Comparison of ENCODE assay signal across 16 mouse cellular contexts in the genomic region with DNA sequence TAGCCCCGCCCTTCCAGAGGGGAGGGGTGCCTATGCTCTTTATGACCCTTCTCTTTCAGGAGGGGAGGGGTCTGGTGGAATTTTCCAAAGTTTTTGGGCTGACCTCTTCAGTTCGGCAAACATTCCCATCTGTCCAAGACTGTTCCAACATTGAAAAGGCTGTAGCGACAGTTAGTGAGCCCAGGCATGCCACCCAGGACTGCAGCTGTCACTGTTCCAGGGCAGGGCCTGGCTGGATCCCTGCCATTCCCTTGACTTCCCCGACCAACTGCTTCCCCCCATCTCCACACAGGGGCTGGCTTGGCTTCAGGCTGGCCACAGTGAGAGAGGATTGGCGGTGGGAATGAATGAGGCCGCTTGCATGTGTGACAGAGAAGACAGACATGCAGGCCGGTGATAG. TPM values are rescaled to one million over a fixed set of nuclear protein-coding genes. Genes with fewer than 3 reads are reported as not detected.
DNase-seq lines count a peak whose midpoint lies in the region; ATAC-seq and TF ChIP-seq lines count a peak whose summit lies in the region.
"Had no signal": no experiment of that assay in that cellular context is flagged by ENCODE, and none has a peak within 500 bp of the region (broad histone marks: within the 10 kb centered on the region; RNA-seq: fewer than 3 reads in every experiment).

No protein-coding gene starts in this region.

- no peaks in the 10 kb centered on the region for H3K9me3 ChIP-seq in hindbrain, embryonic 10.5 days
- H3K9me3 ChIP-seq in hindbrain, embryonic 13.5 days = no peaks in the 10 kb centered on the region
- H3K9me3 ChIP-seq in midbrain, embryonic 14.5 days (ENCODE audit: control insufficient read depth, low read length) = no peaks in the 10 kb centered on the region
- no peaks in the 10 kb centered on the region for H3K9me3 ChIP-seq in midbrain, embryonic 11.5 days (ENCODE audit: control insufficient read depth, low read length)
- no peaks in the 10 kb centered on the region for H3K9me3 ChIP-seq in hindbrain, postnatal 0 days (ENCODE audit: low read length)
- no peaks in the 10 kb centered on the region for H3K9me3 ChIP-seq in liver, embryonic 11.5 days (ENCODE audit: control insufficient read depth, low read length)
- H3K9me3 ChIP-seq: neural tube, embryonic 13.5 days; stomach, embryonic 15.5 days had no signal

- no peak for DNase-seq in hindbrain, embryonic 10.5 days (ENCODE audit: low spot score)
- peak; percentile 21 for DNase-seq in midbrain, embryonic 14.5 days
- DNase-seq in midbrain, embryonic 11.5 days (ENCODE audit: low spot score, missing footprints) = no peak
- peak; percentile 53 for DNase-seq in brain, embryonic 14.5 days (ENCODE audit: low read depth)
- peak; percentile 70 for DNase-seq in hindbrain, postnatal 0 days (ENCODE audit: low spot score)
- no peak for DNase-seq in liver, embryonic 11.5 days (ENCODE audit: low spot score)
- no peak for DNase-seq in frontal cortex, postnatal 25 days (ENCODE audit: low spot score in 2 of 2)
- DNase-seq: adrenal gland, postnatal 14 days; heart, adult 11 months; thymus, postnatal 14 days had no signal

- ATAC-seq in hindbrain, embryonic 13.5 days (ENCODE audit: low FRiP score) = no peak
- ATAC-seq in midbrain, embryonic 14.5 days (ENCODE audit: low FRiP score, low TSS enrichment) = no peak
- ATAC-seq in midbrain, embryonic 11.5 days (ENCODE audit: low FRiP score) = no peak
- peak; percentile 67; the same call in 1 of the 2 replicates for ATAC-seq in hindbrain, postnatal 0 days
- no peak for ATAC-seq in liver, embryonic 11.5 days (replicated peaks; ENCODE audit: low FRiP score)
- ATAC-seq: inflammation-experienced regulatory T-cells, adult 6 months had no signal

- no peaks in the 10 kb centered on the region for H3K36me3 ChIP-seq in hindbrain, embryonic 10.5 days
- no peaks in the 10 kb centered on the region for H3K36me3 ChIP-seq in hindbrain, embryonic 13.5 days
- H3K36me3 ChIP-seq in midbrain, embryonic 14.5 days (ENCODE audit: control insufficient read depth, insufficient read depth, low read length) = no peaks in the 10 kb centered on the region
- no peaks in the 10 kb centered on the region for H3K36me3 ChIP-seq in midbrain, embryonic 11.5 days (ENCODE audit: control insufficient read depth, insufficient read depth, low read length)
- H3K36me3 ChIP-seq in hindbrain, postnatal 0 days (ENCODE audit: insufficient read depth, low read length) = no peaks in the 10 kb centered on the region
- H3K36me3 ChIP-seq in liver, embryonic 11.5 days (ENCODE audit: control insufficient read depth, insufficient read depth, low read length) = no peaks in the 10 kb centered on the region
- H3K36me3 ChIP-seq: neural tube, embryonic 13.5 days; stomach, embryonic 15.5 days had no signal

- WGBS in hindbrain, embryonic 10.5 days = 88% methylated on average over 7 of the region's 7 CpGs
- WGBS in hindbrain, embryonic 13.5 days = 67% methylated on average over 7 of the region's 7 CpGs
- 63% methylated on average over 7 of the region's 7 CpGs for WGBS in midbrain, embryonic 14.5 days
- 82% methylated on average over 7 of the region's 7 CpGs for WGBS in midbrain, embryonic 11.5 days
- WGBS in hindbrain, postnatal 0 days = 33% methylated on average over 7 of the region's 7 CpGs
- 75% methylated on average over 7 of the region's 7 CpGs for WGBS in liver, embryonic 11.5 days

- no peak for TF ChIP-seq POLR2A in brain, embryonic 14.5 days (IDR thresholded peaks at IDR 0.05; ENCODE audit: borderline replicate concordance, extremely low read depth, insufficient read depth, insufficient read length, poor library complexity, severe bottlenecking)

- peaks cover 14% of the 10 kb centered on the region for H3K4me1 ChIP-seq in hindbrain, embryonic 10.5 days (replicated peaks)
- H3K4me1 ChIP-seq in hindbrain, embryonic 13.5 days (replicated peaks) = 0 out of 2 replicates have a peak, but pooled peaks cover 6% of the 10 kb centered on the region
- no peaks in the 10 kb centered on the region for H3K4me1 ChIP-seq in midbrain, embryonic 14.5 days (ENCODE audit: control insufficient read depth, insufficient read depth, low read length)
- H3K4me1 ChIP-seq in midbrain, embryonic 11.5 days (ENCODE audit: control insufficient read depth, insufficient read depth, low read length) = peaks cover 6% of the 10 kb centered on the region
- H3K4me1 ChIP-seq in hindbrain, postnatal 0 days (ENCODE audit: insufficient read depth, low read length) = no peaks in the 10 kb centered on the region
- H3K4me1 ChIP-seq in liver, embryonic 11.5 days (replicated peaks; ENCODE audit: control insufficient read depth, insufficient read depth, low read length) = peaks cover 4% of the 10 kb centered on the region; the same call in 1 of the 2 replicates
- H3K4me1 ChIP-seq: stomach, embryonic 15.5 days had no signal

- H3K9ac ChIP-seq in hindbrain, embryonic 13.5 days = no peak overlapping the region
- no peak overlapping the region for H3K9ac ChIP-seq in midbrain, embryonic 14.5 days (replicated peaks; ENCODE audit: low read length)
- H3K9ac ChIP-seq in midbrain, embryonic 11.5 days (ENCODE audit: low read length) = no peak overlapping the region
- no peak overlapping the region for H3K9ac ChIP-seq in hindbrain, postnatal 0 days (replicated peaks; ENCODE audit: low read length)
- no peak overlapping the region for H3K9ac ChIP-seq in liver, embryonic 11.5 days (ENCODE audit: low read depth, low read length)
- H3K9ac ChIP-seq: liver, embryonic 14.5 days; neural tube, embryonic 13.5 days; stomach, embryonic 15.5 days had no signal

- no peak overlapping the region for H3K4me3 ChIP-seq in hindbrain, embryonic 10.5 days
- H3K4me3 ChIP-seq in hindbrain, embryonic 13.5 days = no peak overlapping the region
- no peak overlapping the region for H3K4me3 ChIP-seq in midbrain, embryonic 14.5 days (replicated peaks; ENCODE audit: low read depth, low read length)
- H3K4me3 ChIP-seq in midbrain, embryonic 11.5 days (ENCODE audit: low read depth, low read length) = no peak overlapping the region
- H3K4me3 ChIP-seq in hindbrain, postnatal 0 days (ENCODE audit: low read length) = no peak overlapping the region
- H3K4me3 ChIP-seq in liver, embryonic 11.5 days (ENCODE audit: low read depth, low read length) = no peak overlapping the region
- H3K4me3 ChIP-seq: neural tube, embryonic 13.5 days; stomach, embryonic 15.5 days had no signal

- no peak overlapping the region for H3K4me2 ChIP-seq in hindbrain, embryonic 13.5 days
- H3K4me2 ChIP-seq in midbrain, embryonic 14.5 days (ENCODE audit: low read length) = no peak overlapping the region
- H3K4me2 ChIP-seq in midbrain, embryonic 11.5 days = no peak overlapping the region
- H3K4me2 ChIP-seq in hindbrain, postnatal 0 days (ENCODE audit: low read depth, low read length) = no peak overlapping the region
- H3K4me2 ChIP-seq in liver, embryonic 11.5 days = no peak overlapping the region
- H3K4me2 ChIP-seq: neural tube, embryonic 13.5 days; stomach, embryonic 15.5 days had no signal

- H3K27ac ChIP-seq in hindbrain, embryonic 10.5 days = 0 out of 2 replicates have a peak overlapping the region, but pooled peaks have one; percentile 18
- no peak overlapping the region for H3K27ac ChIP-seq in hindbrain, embryonic 13.5 days
- no peak overlapping the region for H3K27ac ChIP-seq in midbrain, embryonic 14.5 days (replicated peaks; ENCODE audit: low read depth, low read length)
- no peak overlapping the region for H3K27ac ChIP-seq in midbrain, embryonic 11.5 days (ENCODE audit: low read depth, low read length)
- H3K27ac ChIP-seq in hindbrain, postnatal 0 days = no peak overlapping the region
- H3K27ac ChIP-seq in liver, embryonic 11.5 days (ENCODE audit: low read depth, low read length) = no peak overlapping the region
- H3K27ac ChIP-seq: liver, embryonic 14.5 days; macrophage; neural tube, embryonic 13.5 days; stomach, embryonic 15.5 days had no signal

- no peaks in the 10 kb centered on the region for H3K27me3 ChIP-seq in hindbrain, embryonic 10.5 days (ENCODE audit: insufficient read depth, poor library complexity, severe bottlenecking)
- no peaks in the 10 kb centered on the region for H3K27me3 ChIP-seq in hindbrain, embryonic 13.5 days
- H3K27me3 ChIP-seq in midbrain, embryonic 14.5 days (ENCODE audit: control insufficient read depth, insufficient read depth, low read length) = no peaks in the 10 kb centered on the region
- no peaks in the 10 kb centered on the region for H3K27me3 ChIP-seq in midbrain, embryonic 11.5 days (ENCODE audit: control insufficient read depth, insufficient read depth, low read length)
- no peaks in the 10 kb centered on the region for H3K27me3 ChIP-seq in hindbrain, postnatal 0 days (ENCODE audit: insufficient read depth, low read length)
- H3K27me3 ChIP-seq in liver, embryonic 11.5 days (replicated peaks; ENCODE audit: control insufficient read depth, insufficient read depth, low read length) = no peaks in the 10 kb centered on the region
- H3K27me3 ChIP-seq: neural tube, embryonic 13.5 days; stomach, embryonic 15.5 days had no signal

- TF ChIP-seq CTCF in brain, embryonic 14.5 days (IDR thresholded peaks at IDR 0.05; ENCODE audit: borderline replicate concordance, extremely low read depth, insufficient read depth, insufficient read length) = no peak
- no peak for TF ChIP-seq CTCF in hindbrain, postnatal 0 days (IDR thresholded peaks at IDR 0.05; ENCODE audit: low read depth)

RNA-seq across cellular contexts. Expression of a gene that starts 46.3 kb away (rescaled TPM):
- 0.61 and 0.81 TPM in 2 replicates for polyA plus RNA-seq in hindbrain, embryonic 10.5 days (2016; fragmentation: Nextera tagmentation; extraction: Ambion mirVana)
- polyA plus RNA-seq in hindbrain, embryonic 13.5 days (2015; fragmentation: Nextera tagmentation; extraction: Ambion mirVana) = 4.5 and 4.7 TPM in 2 replicates
- 3.5 and 3.8 TPM in 2 replicates for polyA plus RNA-seq in midbrain, embryonic 14.5 days (2014; fragmentation: Nextera tagmentation; extraction: Ambion mirVana)
- 0.37 and 0.76 TPM in 2 replicates for polyA plus RNA-seq in midbrain, embryonic 11.5 days (2014; fragmentation: Nextera tagmentation; extraction: Ambion mirVana)
- polyA plus RNA-seq in brain, embryonic 14.5 days (2012; rRNA removed) = 1.4 and 5.0 TPM in 2 replicates
- 3.2 and 4.8 TPM in 2 replicates for total RNA-seq in hindbrain, postnatal 0 days (2014; rRNA removed)
- 5.6 and 7.3 TPM in 2 replicates for polyA plus RNA-seq in hindbrain, postnatal 0 days (2015; fragmentation: Nextera tagmentation; extraction: Ambion mirVana)
- polyA plus RNA-seq in liver, embryonic 11.5 days (2014; fragmentation: Nextera tagmentation; extraction: Ambion mirVana) = 0.35 and 0.55 TPM in 2 replicates
- polyA plus RNA-seq: inflammation-experienced regulatory T-cells, adult 6 months; macrophage had no signal

RNA-seq across cellular contexts. Expression of a gene that starts 52.4 kb away (rescaled TPM):
- polyA plus RNA-seq in hindbrain, embryonic 10.5 days (2016; fragmentation: Nextera tagmentation; extraction: Ambion mirVana) = 0.58 and 0.76 TPM in 2 replicates
- polyA plus RNA-seq in hindbrain, embryonic 13.5 days (2015; fragmentation: Nextera tagmentation; extraction: Ambion mirVana) = 0.53 and 0.63 TPM in 2 replicates
- polyA plus RNA-seq in midbrain, embryonic 14.5 days (2014; fragmentation: Nextera tagmentation; extraction: Ambion mirVana) = 0.39 and 0.58 TPM in 2 replicates
- polyA plus RNA-seq in midbrain, embryonic 11.5 days (2014; fragmentation: Nextera tagmentation; extraction: Ambion mirVana) = 0.48 and 0.58 TPM in 2 replicates
- 0.25 and 0.37 TPM in 2 replicates for polyA plus RNA-seq in brain, embryonic 14.5 days (2012; rRNA removed)
- 1.4 TPM in 2 replicates for total RNA-seq in hindbrain, postnatal 0 days (2014; rRNA removed)
- 0.33 and 0.37 TPM in 2 replicates for polyA plus RNA-seq in hindbrain, postnatal 0 days (2015; fragmentation: Nextera tagmentation; extraction: Ambion mirVana)
- polyA plus RNA-seq in liver, embryonic 11.5 days (2014; fragmentation: Nextera tagmentation; extraction: Ambion mirVana) = 0.48 and 0.53 TPM in 2 replicates

Comparison
In these comparisons a context has a peak if more than half of its experiments do, and no peak if none do; other contexts are left out.
1. DNase-seq: peak in midbrain, embryonic 14.5 days (single experiment), brain, embryonic 14.5 days (single experiment) and hindbrain, postnatal 0 days (single experiment); none in hindbrain, embryonic 10.5 days (single experiment), midbrain, embryonic 11.5 days (single experiment), liver, embryonic 11.5 days (single experiment) and frontal cortex, postnatal 25 days (0 of 2).